Mouse (Mus musculus) kidney, adult 2 months (tissue): ENCODE results near the gene Cage1.

ENCODE experiments used
- CTCF ChIP-seq: fragments of 200-500 bp; conservative IDR thresholded peaks from 2 replicates; pipeline ENCODE4 v1.5.1; 2011; ENCODE audit warnings: low read depth, mild to moderate bottlenecking, control low read depth, low read length, moderate library complexity, mixed read lengths; ENCODE audit not compliant: insufficient read depth, insufficient read length
- POLR2A ChIP-seq: fragments of 200-500 bp; IDR thresholded peaks from one replicate; pipeline ENCODE4 v1.6.1; 2011; ENCODE audit warnings: low read depth, low read length, control low read depth

DNA sequence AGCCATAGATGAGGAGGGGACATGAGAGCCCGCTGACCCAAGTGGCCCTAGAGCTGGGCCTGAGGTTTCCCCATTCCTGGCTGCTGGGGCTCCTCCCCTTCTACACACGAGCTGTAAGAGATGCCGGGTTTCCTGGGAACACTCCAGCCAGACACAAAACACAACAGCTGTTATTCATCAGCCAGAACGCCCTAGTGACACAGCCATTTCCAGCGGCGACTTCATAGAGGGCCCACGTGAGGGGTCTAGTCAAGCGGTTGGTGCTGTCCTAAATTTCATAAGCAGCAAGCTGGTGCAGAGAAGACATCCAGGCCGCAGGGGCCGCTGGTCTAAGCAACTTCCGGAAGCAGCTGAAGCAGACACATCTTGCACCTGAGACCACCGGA lies 69.8 kb downstream of the Cage1 start:
- no peak for TF ChIP-seq CTCF
- no peak for TF ChIP-seq POLR2A
